Mouse (Mus musculus): Measurements from ENCODE around the gene Gm5725. TPM values are rescaled to one million over a fixed set of nuclear protein-coding genes. Genes with fewer than 3 reads are reported as not detected.
"Not testable (repeated sequence)": the region's sequence is repeated elsewhere in the genome, so short reads cannot be mapped to it uniquely, and the experiment has no call there.

Gene Gm5725
- polyA plus RNA-seq (2015; fragmentation: Nextera tagmentation; extraction: Ambion mirVana): not detected in 2 replicates

DNA sequence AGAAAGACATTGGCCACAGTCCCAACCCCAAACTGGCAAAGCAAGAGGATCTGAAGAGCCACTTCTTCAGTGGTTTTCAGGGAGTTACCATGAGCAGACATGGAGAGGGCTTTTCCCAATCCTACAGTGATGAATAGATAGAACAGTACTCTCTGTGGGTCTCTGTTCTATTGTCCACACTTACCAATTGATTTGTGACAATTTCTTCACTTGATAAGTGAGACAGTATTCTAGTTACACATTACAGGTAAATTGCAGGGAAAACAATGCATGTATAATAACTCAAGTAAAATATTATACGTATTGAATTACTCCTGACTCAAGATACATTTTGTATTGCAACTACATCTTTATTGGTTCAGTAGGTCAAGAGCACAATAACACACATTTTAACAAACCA is at the start of gene Gm5725:
Gm5725 (minus strand) TSS at position 101 of the 400 bp plus-strand sequence.
- not testable (repeated sequence) for H3K36me3 ChIP-seq; ATAC-seq (replicated peaks; ENCODE audit: insufficient number of reproducible peaks, insufficient read depth, low FRiP score, low read depth); H3K4me1 ChIP-seq (replicated peaks); H3K4me2 ChIP-seq; H3K9ac ChIP-seq; H3K27me3 ChIP-seq; H3K27ac ChIP-seq; H3K4me3 ChIP-seq; H3K9me3 ChIP-seq (replicated peaks)
- no CpG with 5 or more reads among the region's 1 CpGs for WGBS

DNA sequence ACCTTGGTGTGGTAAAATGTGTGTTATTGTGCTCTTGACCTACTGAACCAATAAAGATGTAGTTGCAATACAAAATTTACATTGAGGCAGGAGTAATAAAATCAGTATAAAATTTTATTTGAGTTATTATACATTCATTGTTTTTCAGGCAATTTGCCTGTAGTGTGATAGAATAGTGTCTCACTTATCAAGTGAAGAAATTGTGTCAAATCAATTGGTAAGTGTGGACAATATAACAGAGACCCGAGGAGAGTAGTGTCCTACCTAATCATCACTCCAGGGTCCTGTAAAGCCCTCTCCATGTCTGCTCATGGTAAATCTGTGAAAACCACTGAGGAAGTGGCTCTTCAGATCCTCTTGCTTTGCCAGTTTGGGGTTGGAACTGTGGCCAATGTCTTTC is 12.0 kb downstream of the Gm5725 start, which contains the start of gene Vmn1r135:
Vmn1r135 (plus strand) TSS at position 301 of the 400 bp plus-strand sequence.
- not testable (repeated sequence) for H3K9ac ChIP-seq; H3K9me3 ChIP-seq (replicated peaks); H3K27me3 ChIP-seq; H3K36me3 ChIP-seq; H3K27ac ChIP-seq; H3K4me1 ChIP-seq (replicated peaks); H3K4me3 ChIP-seq; ATAC-seq (replicated peaks; ENCODE audit: insufficient number of reproducible peaks, insufficient read depth, low FRiP score, low read depth); H3K4me2 ChIP-seq
- WGBS: no CpG with 5 or more reads among the region's 1 CpGs

DNA sequence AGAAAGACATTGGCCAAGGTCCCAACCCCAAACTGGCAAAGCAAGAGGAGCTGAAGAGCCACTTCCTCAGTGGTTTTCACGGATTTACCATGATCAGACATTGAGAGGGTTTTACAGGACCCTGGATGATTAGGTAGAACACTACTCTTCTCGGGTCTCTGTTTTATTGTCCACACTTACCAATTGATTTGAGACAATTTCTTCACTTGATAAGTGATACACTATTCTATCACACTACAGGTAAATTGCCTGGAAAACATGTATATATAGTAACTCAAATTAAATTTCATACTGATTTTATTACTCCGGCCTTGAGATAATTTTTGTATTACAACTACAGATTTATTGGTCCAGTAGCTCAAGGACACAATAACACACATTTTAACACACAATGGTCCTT is 47.4 kb downstream of the Gm5725 start, which contains the start of gene Gm4177:
Gm4177 (minus strand) TSS at position 101 of the 400 bp plus-strand sequence.
- not testable (repeated sequence) for H3K9ac ChIP-seq; H3K27me3 ChIP-seq; H3K4me2 ChIP-seq; H3K27ac ChIP-seq; H3K4me1 ChIP-seq (replicated peaks); H3K9me3 ChIP-seq (replicated peaks); H3K36me3 ChIP-seq; H3K4me3 ChIP-seq; ATAC-seq (replicated peaks; ENCODE audit: insufficient number of reproducible peaks, insufficient read depth, low FRiP score, low read depth)
- WGBS: no CpG with 5 or more reads among the region's 3 CpGs

Other genes with a start within 250 kb of the Gm5725 start
- not detected in 2 replicates for gene Vmn1r132, start 230.2 kb downstream of the Gm5725 start, polyA plus RNA-seq (2015; fragmentation: Nextera tagmentation; extraction: Ambion mirVana)
- gene Gm4175, start 82.8 kb downstream of the Gm5725 start, polyA plus RNA-seq (2015; fragmentation: Nextera tagmentation; extraction: Ambion mirVana): not detected in 2 replicates
- gene Gm4177, start 47.5 kb downstream of the Gm5725 start, polyA plus RNA-seq (2015; fragmentation: Nextera tagmentation; extraction: Ambion mirVana): not detected in 2 replicates
- gene Vmn1r135, start 11.9 kb downstream of the Gm5725 start, polyA plus RNA-seq (2015; fragmentation: Nextera tagmentation; extraction: Ambion mirVana): not detected in 2 replicates
- gene Gm5891, start 77.0 kb upstream of the Gm5725 start, polyA plus RNA-seq (2015; fragmentation: Nextera tagmentation; extraction: Ambion mirVana): not detected in 2 replicates
- gene Vmn1r137, start 150.3 kb upstream of the Gm5725 start, polyA plus RNA-seq (2015; fragmentation: Nextera tagmentation; extraction: Ambion mirVana): not detected in 2 replicates
- gene Vmn1r138, start 184.6 kb upstream of the Gm5725 start, polyA plus RNA-seq (2015; fragmentation: Nextera tagmentation; extraction: Ambion mirVana): not detected in 2 replicates
- not detected in 2 replicates for gene Gm6176, start 212.0 kb upstream of the Gm5725 start, polyA plus RNA-seq (2015; fragmentation: Nextera tagmentation; extraction: Ambion mirVana)
- not detected in 2 replicates for gene Vmn1r139, start 224.8 kb upstream of the Gm5725 start, polyA plus RNA-seq (2015; fragmentation: Nextera tagmentation; extraction: Ambion mirVana)